Mouse (Mus musculus): ENCODE measurements around the gene Gng7.

- TF ChIP-seq POLR2A (IDR thresholded peaks at IDR 0.05; ENCODE audit: control insufficient read depth, extremely low read depth, insufficient read depth, low read length, poor library complexity) = no peak
- TF ChIP-seq CTCF (IDR thresholded peaks at IDR 0.05; ENCODE audit: borderline replicate concordance, control insufficient read depth, extremely low read depth, insufficient read depth, low read length, poor library complexity) = no peak
Observed at GRCm38 (mm10) chr10:80938831-80939550, 75.8 kb downstream of the Gng7 start.
